Mouse (Mus musculus) hindbrain, embryonic 15.5 days (tissue): ENCODE results near the gene Gimap3. TPM values are rescaled to one million over a fixed set of nuclear protein-coding genes. Genes with fewer than 3 reads are reported as not detected.

Source experiments
- ATAC-seq: fragments of 200-750 bp; cut with Nextera tagmentation; 2 replicates; pipeline ENCODE4 v1.8.0; 2017; ENCODE audit warnings: low read depth, moderate number of reproducible peaks, moderate TSS enrichment; ENCODE audit not compliant: low FRiP score
- H3K27ac ChIP-seq: fragments of 300-500 bp; sonication (generic); replicated peaks from 2 replicates; pipeline ENCODE4 v1.5.1; 2015; ENCODE audit warnings: mild to moderate bottlenecking, inconsistent platforms
- H3K27me3 ChIP-seq: fragments of 300-500 bp; sonication (generic); 2 replicates; pipeline ENCODE4 v1.6.1; 2015; ENCODE audit warnings: control low read depth, inconsistent platforms
- H3K36me3 ChIP-seq: fragments of 300-500 bp; sonication (generic); 2 replicates; pipeline ENCODE4 v1.6.1; 2015; ENCODE audit warnings: control low read depth, inconsistent platforms
- H3K4me1 ChIP-seq: fragments of 300-500 bp; sonication (generic); replicated peaks from 2 replicates; pipeline ENCODE4 v1.6.1; 2015; ENCODE audit warnings: control low read depth, inconsistent platforms
- H3K4me2 ChIP-seq: fragments of 300-500 bp; sonication (generic); 2 replicates; pipeline ENCODE4 v1.6.1; 2015; ENCODE audit warnings: moderate library complexity, mild to moderate bottlenecking, inconsistent platforms
- H3K4me3 ChIP-seq: fragments of 300-500 bp; sonication (generic); 2 replicates; pipeline ENCODE4 v1.5.1; 2015; ENCODE audit warnings: mild to moderate bottlenecking, inconsistent platforms
- H3K9ac ChIP-seq: fragments of 300-500 bp; sonication (generic); 2 replicates; pipeline ENCODE4 v1.6.1; 2015; ENCODE audit warnings: inconsistent platforms
- H3K9me3 ChIP-seq: fragments of 300-500 bp; sonication (generic); 2 replicates; pipeline ENCODE4 v1.6.1; 2016; ENCODE audit warnings: control low read depth, inconsistent platforms
- WGBS: fragments of 180-500 bp; shearing (Covaris S2); methylation state at CpG from one replicate; pipeline ENCODE4 v1.1.7; 2015; 5-methylcytosine and 5-hydroxymethylcytosine counted together
- polyA plus RNA-seq: library from polyadenylated mRNA; unstranded; fragments of >200 nt; fragmentation: Nextera tagmentation; extraction: Ambion mirVana; gene quantifications from 2 replicates; pipeline ENCODE4 v1.2.1, GENCODE M21; 2015

Gimap3 gene
- polyA plus RNA-seq, 1 experiment from 2014 or later: not detected

DNA sequence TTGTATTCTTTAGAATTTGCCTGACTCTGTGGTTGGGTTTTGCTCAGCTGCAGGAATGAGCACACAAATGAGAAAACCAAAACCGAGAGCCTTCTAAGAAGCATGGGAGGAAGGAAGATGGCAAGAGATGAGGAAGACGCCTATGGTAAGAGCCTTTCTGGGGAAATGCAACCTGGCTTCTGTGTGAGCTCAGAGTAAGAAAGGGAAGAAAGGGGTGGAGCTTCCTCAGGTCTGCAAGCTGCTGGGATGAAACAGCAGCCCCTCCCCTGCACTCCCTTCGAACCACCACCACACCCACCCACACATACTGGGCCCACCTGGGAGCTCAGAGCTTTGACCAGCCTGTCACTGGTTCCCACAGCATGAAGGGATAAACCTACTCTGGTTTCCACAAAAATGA lies 29.4 kb downstream of the Gimap3 start:
- no peak for ATAC-seq
- Histone ChIP-seq H3K4me1 (peaks cover 18% of the 10 kb centered on the region; the same call in 1 of the 2 replicates), H3K27ac (no peak overlapping the region), H3K9me3 (no peaks in the 10 kb centered on the region), H3K27me3 (peaks cover 25% of the 10 kb centered on the region), H3K36me3 (no peaks in the 10 kb centered on the region), H3K4me3 (no peak overlapping the region), H3K4me2 (no peak overlapping the region), H3K9ac (no peak overlapping the region)
- WGBS: 34% methylated on average over 3 of the region's 3 CpGs

DNA sequence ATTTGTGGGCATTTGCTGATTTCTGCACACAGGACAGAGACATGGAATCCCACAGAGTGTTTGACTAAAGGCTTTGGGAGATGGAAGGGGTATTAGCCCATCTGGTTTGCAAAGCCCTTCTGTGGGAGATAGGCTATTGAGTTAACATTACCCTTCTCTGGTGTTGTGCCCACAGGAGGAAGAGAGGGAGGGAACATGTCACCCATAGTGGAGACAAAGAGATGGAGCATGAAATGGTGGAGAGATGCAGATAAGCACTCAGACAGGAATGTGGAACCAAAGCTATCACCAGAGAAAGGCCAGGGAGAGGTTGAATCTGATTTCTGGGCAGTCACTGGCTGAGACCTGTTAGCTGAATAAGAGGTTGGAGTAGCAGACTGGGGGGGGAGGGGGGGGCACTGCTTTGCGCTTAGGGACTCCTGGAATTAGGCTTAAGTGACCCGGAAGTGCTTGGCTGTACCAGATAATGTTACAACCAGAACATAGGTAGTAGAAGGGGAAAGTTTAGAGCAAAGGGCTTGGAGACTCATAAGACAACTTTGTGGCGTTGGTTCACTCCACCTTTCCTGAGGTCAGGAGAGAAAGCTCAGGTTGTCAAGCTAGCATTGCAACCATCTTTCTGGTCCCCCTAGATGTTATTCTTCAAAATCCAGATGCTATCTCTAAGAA lies 30.0 kb downstream of the Gimap3 start:
- no peak for ATAC-seq
- Histone ChIP-seq H3K27ac (no peak overlapping the region), H3K4me3 (no peak overlapping the region), H3K36me3 (no peaks in the 10 kb centered on the region), H3K9ac (no peak overlapping the region), H3K9me3 (no peaks in the 10 kb centered on the region), H3K4me2 (no peak overlapping the region), H3K27me3 (peaks cover 25% of the 10 kb centered on the region), H3K4me1 (peaks cover 18% of the 10 kb centered on the region; the same call in 1 of the 2 replicates)
- 86% methylated on average over 3 of the region's 3 CpGs for WGBS

DNA sequence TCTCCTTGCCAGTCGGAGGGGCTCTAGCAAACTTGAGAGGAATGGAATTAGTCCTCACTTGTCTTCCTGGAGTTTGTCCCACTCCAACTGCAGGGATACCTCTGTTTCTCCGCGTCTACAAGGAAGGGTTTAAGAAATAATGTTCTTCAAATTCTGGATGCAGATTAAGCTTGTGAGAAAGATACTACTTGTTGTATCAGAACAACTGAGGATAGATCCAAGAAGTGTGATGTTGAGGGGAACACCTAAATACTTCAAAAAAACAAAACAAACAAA lies 30.9 kb downstream of the Gimap3 start:
- ATAC-seq: no peak
- H3K9me3 ChIP-seq: no peaks in the 10 kb centered on the region
- peaks cover 18% of the 10 kb centered on the region; the same call in 1 of the 2 replicates for H3K4me1 ChIP-seq
- no peak overlapping the region for H3K4me3 ChIP-seq
- no peak overlapping the region for H3K4me2 ChIP-seq
- H3K27me3 ChIP-seq: peaks cover 25% of the 10 kb centered on the region
- H3K27ac ChIP-seq: no peak overlapping the region
- no peak overlapping the region for H3K9ac ChIP-seq
- H3K36me3 ChIP-seq: no peaks in the 10 kb centered on the region
- WGBS: 93% methylated on average over 3 of the region's 3 CpGs

DNA sequence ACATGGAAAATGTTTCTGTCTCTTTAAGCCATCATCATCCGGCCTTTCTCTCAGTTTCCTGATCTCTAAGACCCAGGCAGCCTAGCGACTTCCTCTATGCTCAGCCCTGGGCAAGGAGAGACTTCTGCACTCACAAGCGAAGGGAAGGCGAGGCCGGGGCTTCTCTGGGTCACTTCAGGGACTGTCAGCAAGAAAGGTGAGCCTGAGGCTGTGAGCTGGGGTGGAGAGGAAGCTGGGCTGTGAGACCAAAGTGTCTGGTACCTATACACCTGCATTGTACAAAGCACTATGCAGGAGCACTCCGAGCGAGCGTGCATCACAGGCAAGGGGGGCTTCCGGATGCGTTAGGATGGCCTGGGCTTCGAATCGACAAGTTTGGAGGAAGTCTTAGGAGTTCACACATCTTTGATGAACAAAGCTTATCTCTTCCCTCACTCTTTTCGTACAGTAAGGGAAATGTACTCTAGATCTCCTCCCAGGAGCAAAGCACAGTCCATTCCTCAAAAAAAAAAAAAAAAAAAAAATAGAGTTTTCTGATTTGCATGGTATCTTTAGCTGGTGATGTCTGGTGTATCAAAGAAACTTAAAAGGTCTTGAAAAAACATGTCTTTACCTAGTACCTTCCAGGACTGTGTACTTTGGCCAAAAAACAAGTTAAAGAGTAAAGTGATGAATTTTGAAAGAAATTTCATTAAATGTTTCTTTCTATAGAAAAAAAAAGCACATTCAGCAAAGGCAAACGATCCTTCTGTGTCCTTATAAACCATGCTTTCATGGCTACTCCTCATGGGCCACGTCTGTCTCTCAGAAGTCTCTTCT lies 31.5 kb downstream of the Gimap3 start, which contains the start of gene Gimap1:
TSS of gene Gimap1 (plus strand) at position 94 of the 819 bp plus-strand sequence.
- H3K9ac ChIP-seq: no peak within 1 kb of the TSS
- H3K4me2 ChIP-seq: no peak within 1 kb of the TSS
- peaks cover 18% of the 10 kb centered on the region; the same call in 1 of the 2 replicates for H3K4me1 ChIP-seq
- H3K9me3 ChIP-seq: no peaks in the 10 kb centered on the region
- no peaks in the 10 kb centered on the region for H3K36me3 ChIP-seq
- H3K4me3 ChIP-seq: no peak within 1 kb of the TSS
- WGBS: 82% methylated on average over 15 of the region's 15 CpGs
- H3K27ac ChIP-seq: no peak within 1 kb of the TSS
- H3K27me3 ChIP-seq: peaks cover 20% of the 10 kb centered on the region
- ATAC-seq: no peak

DNA sequence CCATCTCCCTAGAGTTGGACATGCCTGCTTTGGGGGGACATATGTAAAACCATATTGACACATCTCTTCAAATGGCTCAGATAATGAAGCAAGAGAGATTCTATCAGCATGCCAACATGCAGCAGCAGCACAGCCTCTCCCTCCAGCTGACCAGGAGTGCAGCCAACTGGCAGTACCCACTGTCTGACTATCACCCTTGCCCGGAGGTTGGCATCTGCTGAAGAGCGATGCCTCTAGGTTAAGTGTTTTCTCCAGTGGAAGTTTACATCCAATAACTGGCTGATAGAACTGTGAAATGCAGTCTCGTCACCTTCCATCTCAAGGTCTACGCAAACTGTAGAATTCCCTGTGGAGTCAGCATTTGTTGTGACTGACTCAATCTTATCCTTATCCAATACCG lies 33.0 kb downstream of the Gimap3 start:
- Histone ChIP-seq H3K4me1 (peaks cover 11% of the 10 kb centered on the region; the same call in 1 of the 2 replicates), H3K27ac (no peak overlapping the region), H3K9me3 (no peaks in the 10 kb centered on the region), H3K4me3 (no peak overlapping the region), H3K36me3 (no peaks in the 10 kb centered on the region), H3K27me3 (peaks cover 13% of the 10 kb centered on the region; the same call in 1 of the 2 replicates), H3K4me2 (no peak overlapping the region), H3K9ac (no peak overlapping the region)
- ATAC-seq: no peak
- WGBS: 94% methylated on average over 5 of the region's 5 CpGs

DNA sequence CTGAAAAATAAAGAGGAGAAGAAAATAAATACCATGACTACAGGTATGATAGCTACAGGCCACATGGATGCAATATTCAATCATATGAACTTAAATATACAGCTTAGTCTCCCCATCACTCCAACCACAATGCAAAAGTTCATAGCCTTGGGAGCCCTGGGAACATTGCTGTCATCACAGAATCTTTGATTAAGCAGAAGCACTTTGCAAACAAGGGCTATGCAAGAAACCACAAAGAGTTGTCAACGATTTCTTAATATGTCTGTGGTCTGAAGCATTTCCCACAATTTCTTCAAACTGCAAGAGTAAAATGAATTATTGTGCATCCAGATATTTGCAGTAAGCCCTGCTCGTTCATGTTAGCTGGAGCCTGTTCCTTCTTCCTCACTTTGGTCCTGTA lies 33.6 kb downstream of the Gimap3 start:
- H3K27me3 ChIP-seq: peaks cover 10% of the 10 kb centered on the region; the same call in 1 of the 2 replicates
- no peak overlapping the region for H3K4me2 ChIP-seq
- WGBS: 82% methylated on average over 2 of the region's 2 CpGs
- H3K4me3 ChIP-seq: no peak overlapping the region
- H3K27ac ChIP-seq: no peak overlapping the region
- H3K4me1 ChIP-seq: peaks cover 4% of the 10 kb centered on the region; the same call in 1 of the 2 replicates
- no peak overlapping the region for H3K9ac ChIP-seq
- no peaks in the 10 kb centered on the region for H3K9me3 ChIP-seq
- H3K36me3 ChIP-seq: no peaks in the 10 kb centered on the region
- no peak for ATAC-seq

DNA sequence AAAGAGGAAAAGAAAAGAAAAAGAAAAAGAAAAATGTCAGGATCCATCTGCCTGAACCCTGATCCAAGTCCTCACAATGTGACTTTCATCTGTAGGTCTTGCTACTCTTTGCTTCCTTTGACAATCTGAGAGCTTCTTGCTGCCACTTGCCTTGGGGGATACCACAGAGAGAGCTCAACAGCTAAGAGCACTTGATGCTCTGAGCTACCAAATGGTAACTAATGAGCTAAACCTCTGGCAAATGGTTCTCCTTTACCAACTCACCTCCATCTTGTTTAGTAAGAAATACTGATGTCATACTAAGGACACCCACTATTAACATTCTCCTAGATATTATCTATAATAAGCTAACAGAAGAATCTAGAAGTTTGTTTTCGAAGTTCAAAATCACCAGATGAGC lies 37.0 kb downstream of the Gimap3 start:
- WGBS: 90% methylated on average over 1 of the region's 1 CpGs
- H3K9ac ChIP-seq: no peak overlapping the region
- no peaks in the 10 kb centered on the region for H3K36me3 ChIP-seq
- no peak overlapping the region for H3K4me3 ChIP-seq
- no peaks in the 10 kb centered on the region for H3K9me3 ChIP-seq
- no peaks in the 10 kb centered on the region for H3K27me3 ChIP-seq
- no peak for ATAC-seq
- H3K27ac ChIP-seq: no peak overlapping the region
- H3K4me1 ChIP-seq: no peaks in the 10 kb centered on the region
- H3K4me2 ChIP-seq: no peak overlapping the region

DNA sequence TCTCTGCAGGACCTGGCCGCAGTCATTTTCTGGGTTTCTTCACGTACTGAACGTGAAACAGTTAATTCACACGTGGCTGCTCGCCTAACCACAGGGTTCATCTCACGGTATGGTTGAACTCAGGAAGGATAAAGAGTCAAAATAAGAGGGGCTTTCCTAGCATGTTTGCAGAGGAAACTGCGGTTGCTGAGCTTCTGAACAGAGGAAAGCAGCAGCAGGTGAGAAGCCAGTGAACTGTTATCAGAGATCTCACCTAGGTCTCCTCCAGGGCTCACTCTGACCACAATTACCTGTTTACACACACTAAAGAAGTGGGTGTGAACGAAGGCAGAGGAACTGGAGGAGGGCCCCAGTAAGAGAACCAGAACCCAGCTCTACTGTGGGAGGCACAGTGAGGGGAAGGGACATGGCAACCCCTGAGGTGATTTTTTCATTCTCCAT lies 37.8 kb downstream of the Gimap3 start:
- Histone ChIP-seq H3K4me3 (no peak overlapping the region), H3K9ac (no peak overlapping the region), H3K36me3 (no peaks in the 10 kb centered on the region), H3K4me2 (no peak overlapping the region), H3K27ac (no peak overlapping the region), H3K4me1 (no peaks in the 10 kb centered on the region), H3K9me3 (no peaks in the 10 kb centered on the region), H3K27me3 (no peaks in the 10 kb centered on the region)
- no peak for ATAC-seq
- 56% methylated on average over 8 of the region's 8 CpGs for WGBS

DNA sequence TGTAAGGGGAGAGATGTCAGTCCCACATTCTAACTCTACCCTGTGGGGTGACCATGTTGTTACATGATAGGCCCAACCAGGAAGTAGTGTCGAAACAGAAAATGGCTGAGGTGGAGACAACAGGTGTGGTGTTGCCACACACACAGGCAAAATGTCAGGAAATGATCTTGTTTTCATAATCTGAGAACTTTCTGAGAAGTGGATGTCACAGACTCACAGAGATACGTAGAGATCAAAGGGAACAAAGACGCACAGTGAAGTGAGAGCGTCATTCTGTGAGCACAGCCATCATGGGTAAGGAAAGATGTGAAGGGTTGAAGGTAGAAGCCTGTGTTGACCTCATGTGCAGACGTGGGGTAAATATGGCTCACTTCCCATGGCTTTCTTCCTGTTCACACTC lies 42.9 kb downstream of the Gimap3 start:
- Histone ChIP-seq H3K4me2 (no peak overlapping the region), H3K9me3 (no peaks in the 10 kb centered on the region), H3K4me3 (no peak overlapping the region), H3K27ac (no peak overlapping the region), H3K9ac (no peak overlapping the region), H3K36me3 (no peaks in the 10 kb centered on the region), H3K27me3 (no peaks in the 10 kb centered on the region), H3K4me1 (peaks cover 5% of the 10 kb centered on the region)
- no peak for ATAC-seq
- WGBS: 91% methylated on average over 5 of the region's 5 CpGs

DNA sequence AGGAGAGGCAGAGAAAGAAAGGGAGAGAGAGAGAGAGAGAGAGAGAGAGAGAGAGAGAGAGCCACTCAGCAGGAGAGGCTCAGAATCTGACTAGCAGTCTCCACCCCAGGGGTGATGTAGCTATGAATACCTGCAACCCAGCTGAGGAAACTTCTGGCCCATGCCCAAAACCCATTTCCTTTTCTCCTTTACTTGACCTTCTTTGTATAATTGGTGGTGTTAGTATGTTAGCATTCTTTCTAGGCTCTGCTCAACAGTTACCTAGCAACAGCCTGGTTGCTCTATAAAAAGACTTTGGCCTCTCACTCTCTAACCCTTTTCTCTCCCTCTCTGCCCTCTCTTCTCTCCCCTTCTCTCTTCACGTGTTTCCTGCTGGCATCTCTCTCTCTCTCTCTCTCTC lies 45.2 kb downstream of the Gimap3 start:
- Histone ChIP-seq H3K27me3 (no peaks in the 10 kb centered on the region), H3K9me3 (no peaks in the 10 kb centered on the region), H3K4me3 (no peak overlapping the region), H3K4me1 (peaks cover 5% of the 10 kb centered on the region), H3K9ac (no peak overlapping the region), H3K27ac (no peak overlapping the region), H3K36me3 (no peaks in the 10 kb centered on the region), H3K4me2 (no peak overlapping the region)
- WGBS: 0% methylated on average over 1 of the region's 1 CpGs
- no peak for ATAC-seq

DNA sequence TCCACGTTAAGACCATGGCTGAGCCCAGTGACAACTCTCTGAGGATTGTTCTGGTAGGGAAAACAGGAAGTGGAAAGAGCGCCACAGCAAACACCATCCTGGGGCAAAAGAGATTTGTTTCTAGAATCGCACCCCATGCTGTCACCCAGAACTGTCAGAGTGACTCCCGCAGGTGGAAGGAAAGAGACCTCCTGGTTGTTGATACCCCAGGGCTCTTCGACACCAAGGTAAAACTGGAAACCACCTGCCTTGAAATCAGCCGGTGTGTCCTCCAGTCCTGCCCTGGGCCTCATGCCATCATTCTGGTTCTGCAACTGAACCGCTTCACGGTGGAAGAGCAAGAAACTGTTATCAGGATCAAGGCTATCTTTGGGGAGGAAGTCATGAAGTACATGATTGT lies 47.2 kb downstream of the Gimap3 start:
- Histone ChIP-seq H3K4me2 (no peak overlapping the region), H3K4me3 (no peak overlapping the region), H3K9me3 (no peaks in the 10 kb centered on the region), H3K27ac (no peak overlapping the region), H3K9ac (no peak overlapping the region), H3K4me1 (peaks cover 5% of the 10 kb centered on the region), H3K36me3 (no peaks in the 10 kb centered on the region), H3K27me3 (no peaks in the 10 kb centered on the region)
- ATAC-seq: no peak
- WGBS: 92% methylated on average over 8 of the region's 8 CpGs

DNA sequence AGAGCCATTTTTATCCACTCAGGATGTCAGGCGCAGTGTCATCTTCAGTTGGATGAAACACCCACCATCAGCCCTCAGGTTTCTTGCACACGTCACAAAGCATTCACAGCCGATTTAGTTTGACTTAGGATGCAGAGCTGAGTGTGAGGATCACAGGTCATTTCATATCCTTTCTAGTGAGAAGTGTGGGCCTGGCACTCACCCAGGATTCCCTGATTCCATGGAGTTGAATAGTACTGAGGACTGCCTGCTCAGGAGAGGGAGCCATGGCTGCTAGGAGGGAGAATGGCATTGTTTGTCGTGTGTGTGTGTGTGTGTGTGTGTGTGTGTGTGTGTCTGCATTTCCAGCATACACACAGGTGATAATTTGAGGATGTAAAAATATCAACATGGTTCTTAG lies 50.3 kb downstream of the Gimap3 start:
- H3K4me2 ChIP-seq: no peak overlapping the region
- H3K9me3 ChIP-seq: no peaks in the 10 kb centered on the region
- WGBS: 75% methylated on average over 4 of the region's 4 CpGs

More for the DNA sequence above, 50.3 kb downstream of the Gimap3 start:
- Histone ChIP-seq H3K4me1 (peaks cover 2% of the 10 kb centered on the region; the same call in 1 of the 2 replicates), H3K9ac (no peak overlapping the region), H3K4me3 (no peak overlapping the region), H3K27me3 (no peaks in the 10 kb centered on the region), H3K27ac (no peak overlapping the region), H3K36me3 (no peaks in the 10 kb centered on the region)
- no peak for ATAC-seq
